Mouse (Mus musculus) myocyte (in vitro differentiated cells): ENCODE results near the gene Pax5. TPM values are rescaled to one million over a fixed set of nuclear protein-coding genes. Genes with fewer than 3 reads are reported as not detected.

Source experiments
- H3K27me3 ChIP-seq: one replicate; pipeline ENCODE4 v1.6.1; 2011; ENCODE audit not compliant: control insufficient read depth, insufficient read depth, insufficient read length
- H3K36me3 ChIP-seq: one replicate; pipeline ENCODE4 v1.6.1; 2011; ENCODE audit not compliant: control insufficient read depth, insufficient read depth
- H3K4me2 ChIP-seq: one replicate; pipeline ENCODE4 v1.6.1; 2011; ENCODE audit warnings: low read depth, control low read depth
- H3K4me3 ChIP-seq: one replicate; pipeline ENCODE4 v1.5.1; 2011; ENCODE audit warnings: mild to moderate bottlenecking, control low read depth, moderate library complexity
- H3K79me2 ChIP-seq: one replicate; pipeline ENCODE4 v1.6.1; 2011; ENCODE audit not compliant: control insufficient read depth, insufficient read depth
- H3ac ChIP-seq: one replicate; pipeline ENCODE4 v1.6.1; 2011; ENCODE audit not compliant: control insufficient read depth, insufficient read length
- CEBPB ChIP-seq: IDR thresholded peaks from 2 replicates; pipeline ENCODE4 v1.6.1; 2011; ENCODE audit warnings: mild to moderate bottlenecking, moderate library complexity; ENCODE audit not compliant: poor library complexity, insufficient read depth, severe bottlenecking
- E2F4 ChIP-seq: IDR thresholded peaks from one replicate; pipeline ENCODE4 v1.6.1; 2011; ENCODE audit warnings: mild to moderate bottlenecking, control low read depth, moderate library complexity; ENCODE audit not compliant: insufficient read depth
- MAX ChIP-seq: IDR thresholded peaks from one replicate; pipeline ENCODE4 v1.6.1; 2011; ENCODE audit warnings: low read depth, mild to moderate bottlenecking, control low read depth
- MYOD1 ChIP-seq, 3 experiments: IDR thresholded peaks; one replicate each; pipeline ENCODE4 v1.6.1; 2011; ENCODE audit warnings: control low read depth in 2 of 3, low read depth in 2 of 3, mild to moderate bottlenecking in 2 of 3, moderate library complexity in 1 of 3; ENCODE audit not compliant: insufficient read length in 2 of 3, control insufficient read depth in 1 of 3
- MYOG ChIP-seq, 3 experiments: IDR thresholded peaks; one replicate each; pipeline ENCODE4 v1.6.1; 2011; ENCODE audit warnings: control low read depth in 2 of 3, low read depth in 2 of 3, mild to moderate bottlenecking in 2 of 3; ENCODE audit not compliant: insufficient read length in 2 of 3, control insufficient read depth in 1 of 3, insufficient read depth in 1 of 3
- POLR2A ChIP-seq: IDR thresholded peaks from one replicate; pipeline ENCODE4 v1.6.1; 2011; ENCODE audit warnings: low read depth, mild to moderate bottlenecking, control low read depth, moderate library complexity; ENCODE audit not compliant: insufficient read length
- POLR2AphosphoS2 ChIP-seq: IDR thresholded peaks from one replicate; pipeline ENCODE4 v1.6.1; 2011; ENCODE audit warnings: low read depth, control low read depth; ENCODE audit not compliant: insufficient read length
- REST ChIP-seq: IDR thresholded peaks from one replicate; pipeline ENCODE4 v1.6.1; 2011; ENCODE audit warnings: mild to moderate bottlenecking, control low read depth, moderate library complexity; ENCODE audit not compliant: insufficient read depth, insufficient read length
- SRF ChIP-seq: IDR thresholded peaks from one replicate; pipeline ENCODE4 v1.6.1; 2011; ENCODE audit warnings: low read depth; ENCODE audit not compliant: control insufficient read depth, insufficient read length
- TCF12 ChIP-seq: IDR thresholded peaks from one replicate; pipeline ENCODE4 v1.6.1; 2011; ENCODE audit warnings: mild to moderate bottlenecking, control low read depth; ENCODE audit not compliant: poor library complexity, insufficient read depth, severe bottlenecking
- TCF3 ChIP-seq: IDR thresholded peaks from one replicate; pipeline ENCODE4 v1.6.1; 2011; ENCODE audit warnings: low read depth, control low read depth; ENCODE audit not compliant: insufficient read length
- USF1 ChIP-seq: IDR thresholded peaks from one replicate; pipeline ENCODE4 v1.6.1; 2011; ENCODE audit warnings: low read depth, mild to moderate bottlenecking, control low read depth, moderate library complexity
- polyA plus RNA-seq: library from polyadenylated mRNA; unstranded; fragments of >200 nt; fragmentation: generic; extraction: Trizol; gene quantifications from one replicate; pipeline ENCODE4 v1.2.1, GENCODE M21; 2012; ENCODE audit warnings: missing spikeins

Pax5 gene
- polyA plus RNA-seq, 1 experiment, result 0.01 TPM

- Histone ChIP-seq H3K36me3 (no peaks in the 10 kb centered on the region), H3K4me2 (no peak overlapping the region), H3K4me3 (no peak overlapping the region), H3ac (no peak overlapping the region), H3K79me2 (no peaks in the 10 kb centered on the region), H3K27me3 (peaks cover 77% of the 10 kb centered on the region)
- no peak for TF ChIP-seq MAX
These were observed 2.0 kb downstream of the Pax5 start for GRCm38 (mm10) chr4:44708311-44708710.

- no peaks in the 10 kb centered on the region for H3K36me3 ChIP-seq
These were observed 3.4 kb downstream of the Pax5 start for GRCm38 (mm10) chr4:44706865-44707264.

GRCm38 (mm10) chr4:44705967-44706366 lies 4.3 kb downstream of the Pax5 start:
- TF ChIP-seq TCF3, result no peak
- TF ChIP-seq MAX, result no peak
- TF ChIP-seq POLR2A, result no peak
- no peak for TF ChIP-seq E2F4
- no peak for TF ChIP-seq MYOD1 (IDR thresholded peaks at IDR 0.05; ENCODE audit: control insufficient read depth in 1 of 3, insufficient read length in 2 of 3, low read depth in 2 of 3)
- no peak for TF ChIP-seq TCF12
- no peak for TF ChIP-seq REST
- TF ChIP-seq SRF, result no peak
- no peak for TF ChIP-seq POLR2AphosphoS2
- TF ChIP-seq MYOG (IDR thresholded peaks at IDR 0.05; ENCODE audit: control insufficient read depth in 1 of 3, insufficient read depth in 1 of 3, insufficient read length in 2 of 3, low read depth in 2 of 3), result no peak
- TF ChIP-seq CEBPB, result no peak
- Histone ChIP-seq H3K4me2 (no peak overlapping the region), H3K27me3 (peaks cover 77% of the 10 kb centered on the region), H3K4me3 (no peak overlapping the region), H3K79me2 (no peaks in the 10 kb centered on the region), H3K36me3 (no peaks in the 10 kb centered on the region), H3ac (no peak overlapping the region)

More at GRCm38 (mm10) chr4:44706865-44707264, 3.4 kb downstream of the Pax5 start:
- no peaks in the 10 kb centered on the region for H3K79me2 ChIP-seq
- H3K4me2 ChIP-seq, result no peak overlapping the region
- no peak overlapping the region for H3ac ChIP-seq
- H3K4me3 ChIP-seq, result no peak overlapping the region
- H3K27me3 ChIP-seq, result peaks cover 79% of the 10 kb centered on the region
- TF ChIP-seq TCF12 (no peak), SRF (no peak), POLR2A (no peak), REST (no peak), TCF3 (no peak), E2F4 (no peak), MYOD1 (IDR thresholded peaks at IDR 0.05; ENCODE audit: control insufficient read depth in 1 of 3, insufficient read length in 2 of 3, low read depth in 2 of 3) (no peak), MAX (no peak), POLR2AphosphoS2 (no peak), MYOG (IDR thresholded peaks at IDR 0.05; ENCODE audit: control insufficient read depth in 1 of 3, insufficient read depth in 1 of 3, insufficient read length in 2 of 3, low read depth in 2 of 3) (no peak), USF1 (no peak), CEBPB (no peak)

- Histone ChIP-seq H3K79me2 (no peaks in the 10 kb centered on the region), H3K4me3 (no peak overlapping the region), H3ac (no peak overlapping the region), H3K4me2 (no peak overlapping the region), H3K36me3 (no peaks in the 10 kb centered on the region), H3K27me3 (peaks cover 74% of the 10 kb centered on the region)
- TF ChIP-seq POLR2A (no peak), MYOD1 (IDR thresholded peaks at IDR 0.05; ENCODE audit: control insufficient read depth in 1 of 3, insufficient read length in 2 of 3, low read depth in 2 of 3) (no peak), MAX (no peak), USF1 (no peak), TCF3 (no peak), SRF (no peak)
These were observed 5.1 kb downstream of the Pax5 start for GRCm38 (mm10) chr4:44705151-44705550.

- H3K27me3 ChIP-seq, result peaks cover 77% of the 10 kb centered on the region
- no peaks in the 10 kb centered on the region for H3K79me2 ChIP-seq
- H3ac ChIP-seq, result no peak overlapping the region
- H3K4me3 ChIP-seq, result no peak overlapping the region
- TF ChIP-seq POLR2A (no peak), MYOG (IDR thresholded peaks at IDR 0.05; ENCODE audit: control insufficient read depth in 1 of 3, insufficient read depth in 1 of 3, insufficient read length in 2 of 3, low read depth in 2 of 3) (no peak), REST (peak; percentile 67)
- H3K4me2 ChIP-seq, result no peak overlapping the region
- no peaks in the 10 kb centered on the region for H3K36me3 ChIP-seq
These were observed 5.9 kb downstream of the Pax5 start for GRCm38 (mm10) chr4:44704369-44704745.
